Mouse (Mus musculus): ENCODE data around the gene Mtus2.

Gene Mtus2

DNA sequence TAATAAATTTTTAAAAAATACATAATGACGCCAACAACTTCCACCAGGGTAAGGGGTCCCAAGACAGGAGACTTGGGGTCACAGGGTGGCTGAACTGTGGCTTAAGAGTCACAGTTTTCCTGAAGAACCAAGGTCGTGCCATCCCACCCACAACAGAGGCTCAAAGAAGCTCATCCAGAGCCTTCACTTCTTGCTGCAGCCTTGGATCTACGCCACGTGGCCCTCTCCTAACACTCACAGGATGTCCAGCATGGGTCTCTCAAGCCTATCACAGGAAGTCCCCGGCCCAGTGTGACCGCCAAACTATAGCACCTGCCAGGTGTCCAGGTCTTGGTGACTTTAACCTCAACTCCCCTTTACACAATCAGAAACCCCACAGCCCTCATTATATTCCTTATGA lies 400.0 kb downstream of the Mtus2 start:
- DNase-seq = no peak

DNA sequence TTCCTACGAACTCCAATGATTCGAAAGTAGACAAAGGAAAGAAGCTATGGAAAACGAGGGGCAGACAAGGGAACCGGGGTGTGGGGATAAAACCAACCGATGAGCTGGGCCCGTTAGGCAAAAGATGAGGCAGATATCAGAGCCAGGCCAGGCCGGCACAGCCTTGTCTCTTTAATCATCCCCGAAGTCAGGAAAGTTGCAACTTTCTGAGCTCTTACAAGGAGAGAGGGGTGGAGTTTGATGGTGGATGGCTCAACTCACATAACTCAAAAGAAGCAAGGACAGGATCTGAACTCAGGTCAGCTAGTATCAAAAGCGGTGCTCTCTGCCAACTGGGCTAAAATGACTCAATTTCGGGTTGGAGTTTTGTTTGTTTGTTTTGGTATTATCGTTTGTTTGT lies 402.0 kb downstream of the Mtus2 start:
- no peak for DNase-seq

- DNase-seq = no peak
Observed at GRCm38 (mm10) chr5:148360922-148361758, 404.0 kb downstream of the Mtus2 start.

DNA sequence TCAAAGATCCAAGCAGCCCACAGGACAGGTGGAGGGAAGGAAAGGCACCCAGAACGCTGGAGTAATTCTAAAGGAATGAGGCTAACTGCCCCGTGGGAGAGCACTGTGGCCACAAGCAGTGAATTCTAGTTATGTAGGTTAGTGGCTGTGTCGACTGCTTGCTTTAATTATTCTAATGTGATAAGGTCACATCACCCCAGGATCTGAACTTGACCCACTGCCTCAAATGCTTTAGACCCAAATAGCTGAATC lies 404.6 kb downstream of the Mtus2 start:
- no peak for DNase-seq

DNA sequence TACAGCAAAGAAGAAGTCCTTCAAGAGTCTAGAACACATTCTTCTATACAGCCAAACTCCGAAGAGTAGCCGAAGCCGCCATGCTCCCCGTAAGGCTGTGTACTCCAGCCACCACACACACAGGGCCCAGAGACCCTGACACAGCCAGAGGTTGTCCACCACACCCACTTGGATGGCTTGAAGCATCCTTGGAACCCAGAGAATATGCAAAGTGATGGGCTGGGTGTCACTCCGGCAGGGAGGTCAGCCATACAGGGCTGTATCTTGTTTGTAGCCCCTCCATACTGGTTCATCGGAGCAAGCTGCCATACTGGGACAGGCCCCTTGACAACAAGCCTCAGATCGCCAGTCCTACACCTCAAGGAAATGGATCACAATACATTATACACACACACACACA lies 405.2 kb downstream of the Mtus2 start:
- DNase-seq = no peak

GRCm38 (mm10) chr5:148363441-148364113 lies 406.5 kb downstream of the Mtus2 start:
- no peak for DNase-seq

Measured in thymus, postnatal 14 days (tissue).